Mouse (Mus musculus): ENCODE measurements around the gene Gm10974.

The Gm10974 gene

GRCm38 (mm10) chr7:66405951-66406721, 40.4 kb downstream of the Gm10974 start:
- no peak for DNase-seq (ENCODE audit: low spot score)

GRCm38 (mm10) chr7:66406971-66407370, 41.3 kb downstream of the Gm10974 start:
- DNase-seq (ENCODE audit: low spot score) = no peak

- no peak for DNase-seq (ENCODE audit: low spot score)
Measured at GRCm38 (mm10) chr7:66409433-66409832, 43.7 kb downstream of the Gm10974 start.

GRCm38 (mm10) chr7:66413093-66413492, 47.4 kb downstream of the Gm10974 start:
- DNase-seq (ENCODE audit: low spot score) = no peak

- no peak for DNase-seq (ENCODE audit: low spot score)
Measured at GRCm38 (mm10) chr7:66416829-66417228, 51.1 kb downstream of the Gm10974 start.

GRCm38 (mm10) chr7:66418981-66419380, 53.3 kb downstream of the Gm10974 start:
- no peak for DNase-seq (ENCODE audit: low spot score)

- no peak for DNase-seq (ENCODE audit: low spot score)
Measured at GRCm38 (mm10) chr7:66421903-66422302, 56.2 kb downstream of the Gm10974 start.

- no peak for DNase-seq (ENCODE audit: low spot score)
Measured at GRCm38 (mm10) chr7:66427053-66427436, 61.3 kb downstream of the Gm10974 start.

GRCm38 (mm10) chr7:66427437-66428161, 61.9 kb downstream of the Gm10974 start, which contains the start of gene Aldh1a3:
Gene Aldh1a3, minus strand, starts transcription at chr7:66427517.
- DNase-seq (ENCODE audit: low spot score) = no peak

- peak; percentile 45 for DNase-seq (ENCODE audit: low spot score)
Measured at GRCm38 (mm10) chr7:66434453-66434935, 68.8 kb downstream of the Gm10974 start.

Data from lung, postnatal 25 days (tissue).